Mouse (Mus musculus): ENCODE measurements around the gene Rnf5.

DNA sequence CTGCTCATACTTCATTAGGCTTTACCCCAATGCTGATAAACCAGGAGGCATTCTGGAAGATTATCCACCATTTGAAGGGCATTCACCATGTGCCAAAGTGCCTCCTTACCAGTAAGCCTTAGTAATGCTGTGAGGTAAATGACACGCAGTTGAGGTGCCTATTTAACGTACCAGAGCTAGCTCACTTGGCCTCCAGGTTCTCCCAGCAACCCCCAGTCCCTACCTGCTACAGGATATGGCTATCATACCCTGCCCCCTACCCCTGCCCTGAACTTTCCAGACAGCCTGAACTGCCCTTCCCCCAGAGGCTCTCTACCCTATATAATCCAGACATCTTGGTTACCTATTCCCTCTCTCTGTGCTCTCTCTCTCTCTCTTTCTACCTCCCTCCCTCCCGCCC is 14.7 kb downstream of the Rnf5 start:
- TF ChIP-seq CTCF (IDR thresholded peaks at IDR 0.05; ENCODE audit: low read depth): no peak
- no peak for TF ChIP-seq EP300 (optimal IDR thresholded peaks at IDR 0.05)

Measured in stomach, postnatal 0 days (tissue).